Mouse (Mus musculus): ENCODE data around the gene Ift88. TPM values are rescaled to one million over a fixed set of nuclear protein-coding genes. Genes with fewer than 3 reads are reported as not detected.
"Not testable (repeated sequence)": the region's sequence is repeated elsewhere in the genome, so short reads cannot be mapped to it uniquely, and the experiment has no call there.

Gene Ift88
- polyA plus RNA-seq, 1 experiment from 2014 or later = 16.9 TPM

DNA sequence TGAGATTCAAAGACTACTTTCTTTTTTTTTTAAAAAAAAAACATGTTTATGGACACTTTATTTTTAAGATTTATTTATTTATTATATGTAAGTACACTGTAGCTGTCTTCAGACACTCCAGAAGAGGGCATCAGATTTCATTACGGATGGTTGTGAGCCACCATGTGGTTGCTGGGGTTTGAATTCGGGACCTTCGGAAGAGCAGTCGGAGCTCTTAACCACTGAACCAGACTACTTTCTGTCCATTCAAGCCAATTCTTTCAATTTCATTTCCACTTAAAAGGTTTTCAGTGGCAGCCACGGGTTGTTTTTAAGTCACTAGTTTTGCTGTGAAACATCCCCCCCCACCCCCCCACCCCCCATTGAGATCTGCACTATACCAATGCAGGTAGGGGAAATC, 36.5 kb downstream of the Ift88 start:
- DNase-seq (ENCODE audit: low spot score); H3K9me3 ChIP-seq (replicated peaks; ENCODE audit: control insufficient read depth, low read length): not testable (repeated sequence)
- 71% methylated on average over 5 of the region's 5 CpGs for WGBS

GRCm38 (mm10) chr14:57462871-57463270, 39.0 kb downstream of the Ift88 start:
- Histone ChIP-seq H3K9ac (replicated peaks; ENCODE audit: low read length) (no peak overlapping the region), H3K4me1 (ENCODE audit: control insufficient read depth, insufficient read depth, low read length) (no peaks in the 10 kb centered on the region), H3K27me3 (ENCODE audit: control insufficient read depth, insufficient read depth, low read length) (no peaks in the 10 kb centered on the region), H3K4me2 (ENCODE audit: low read depth, low read length) (no peak overlapping the region), H3K9me3 (replicated peaks; ENCODE audit: control insufficient read depth, low read length) (no peaks in the 10 kb centered on the region), H3K4me3 (ENCODE audit: low read depth, low read length) (no peak overlapping the region), H3K27ac (replicated peaks; ENCODE audit: low read depth, low read length) (no peak overlapping the region), H3K36me3 (replicated peaks; ENCODE audit: control insufficient read depth, insufficient read depth, low read depth, low read length) (no peaks in the 10 kb centered on the region)
- 89% methylated on average over 5 of the region's 5 CpGs for WGBS
- no peak for DNase-seq (ENCODE audit: low spot score)
- no peak for ATAC-seq (replicated peaks; ENCODE audit: insufficient number of reproducible peaks, low FRiP score, low TSS enrichment, low read depth)

More for the DNA sequence above, 36.5 kb downstream of the Ift88 start:
- not testable (repeated sequence) for H3K27me3 ChIP-seq (ENCODE audit: control insufficient read depth, insufficient read depth, low read length); H3K9ac ChIP-seq (replicated peaks; ENCODE audit: low read length); H3K36me3 ChIP-seq (replicated peaks; ENCODE audit: control insufficient read depth, insufficient read depth, low read depth, low read length); H3K4me3 ChIP-seq (ENCODE audit: low read depth, low read length); H3K4me2 ChIP-seq (ENCODE audit: low read depth, low read length); H3K27ac ChIP-seq (replicated peaks; ENCODE audit: low read depth, low read length); H3K4me1 ChIP-seq (ENCODE audit: control insufficient read depth, insufficient read depth, low read length); ATAC-seq (replicated peaks; ENCODE audit: insufficient number of reproducible peaks, low FRiP score, low TSS enrichment, low read depth)

DNA sequence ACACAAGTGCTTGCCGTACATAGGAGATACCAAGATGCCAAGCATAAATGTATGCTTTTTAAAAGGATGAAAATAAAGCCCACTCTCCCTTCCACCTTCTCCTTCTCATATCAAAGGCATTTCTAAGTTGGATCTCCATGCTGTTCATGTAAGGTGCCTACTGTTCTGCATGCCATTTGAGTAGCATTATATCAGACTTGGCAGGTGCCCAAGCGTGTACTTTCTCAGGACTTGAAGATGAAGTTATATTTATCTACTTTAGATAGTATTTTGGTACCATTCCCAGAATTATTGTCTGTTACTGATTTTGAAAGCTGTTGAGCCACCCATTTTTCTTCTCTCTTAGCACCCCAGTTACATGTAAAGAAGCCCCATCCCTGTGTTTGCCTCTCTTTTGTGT, 51.2 kb downstream of the Ift88 start:
- Histone ChIP-seq H3K36me3 (replicated peaks; ENCODE audit: control insufficient read depth, insufficient read depth, low read depth, low read length) (no peaks in the 10 kb centered on the region), H3K27ac (replicated peaks; ENCODE audit: low read depth, low read length) (no peak overlapping the region), H3K27me3 (ENCODE audit: control insufficient read depth, insufficient read depth, low read length) (no peaks in the 10 kb centered on the region), H3K4me3 (ENCODE audit: low read depth, low read length) (no peak overlapping the region), H3K4me2 (ENCODE audit: low read depth, low read length) (no peak overlapping the region), H3K4me1 (ENCODE audit: control insufficient read depth, insufficient read depth, low read length) (no peaks in the 10 kb centered on the region), H3K9me3 (replicated peaks; ENCODE audit: control insufficient read depth, low read length) (no peaks in the 10 kb centered on the region), H3K9ac (replicated peaks; ENCODE audit: low read length) (no peak overlapping the region)
- no peak for ATAC-seq (replicated peaks; ENCODE audit: insufficient number of reproducible peaks, low FRiP score, low TSS enrichment, low read depth)
- DNase-seq (ENCODE audit: low spot score) = no peak
- WGBS = 88% methylated on average over 2 of the region's 2 CpGs

GRCm38 (mm10) chr14:57482262-57482661, 58.4 kb downstream of the Ift88 start:
- H3K4me3 ChIP-seq (ENCODE audit: low read depth, low read length) = no peak overlapping the region
- no peaks in the 10 kb centered on the region for H3K27me3 ChIP-seq (ENCODE audit: control insufficient read depth, insufficient read depth, low read length)
- no peak overlapping the region for H3K4me2 ChIP-seq (ENCODE audit: low read depth, low read length)
- H3K4me1 ChIP-seq (ENCODE audit: control insufficient read depth, insufficient read depth, low read length) = no peaks in the 10 kb centered on the region
- DNase-seq (ENCODE audit: low spot score) (no peak), ATAC-seq (replicated peaks; ENCODE audit: insufficient number of reproducible peaks, low FRiP score, low TSS enrichment, low read depth) (no peak)
- H3K36me3 ChIP-seq (replicated peaks; ENCODE audit: control insufficient read depth, insufficient read depth, low read depth, low read length) = no peaks in the 10 kb centered on the region
- WGBS = 85% methylated on average over 2 of the region's 2 CpGs
- no peak overlapping the region for H3K27ac ChIP-seq (replicated peaks; ENCODE audit: low read depth, low read length)
- H3K9me3 ChIP-seq (replicated peaks; ENCODE audit: control insufficient read depth, low read length) = no peaks in the 10 kb centered on the region
- H3K9ac ChIP-seq (replicated peaks; ENCODE audit: low read length) = no peak overlapping the region

- H3K4me2 ChIP-seq (ENCODE audit: low read depth, low read length) = no peak overlapping the region
- H3K4me3 ChIP-seq (ENCODE audit: low read depth, low read length) = no peak overlapping the region
These were observed 60.3 kb downstream of the Ift88 start for GRCm38 (mm10) chr14:57484183-57484582.

DNA sequence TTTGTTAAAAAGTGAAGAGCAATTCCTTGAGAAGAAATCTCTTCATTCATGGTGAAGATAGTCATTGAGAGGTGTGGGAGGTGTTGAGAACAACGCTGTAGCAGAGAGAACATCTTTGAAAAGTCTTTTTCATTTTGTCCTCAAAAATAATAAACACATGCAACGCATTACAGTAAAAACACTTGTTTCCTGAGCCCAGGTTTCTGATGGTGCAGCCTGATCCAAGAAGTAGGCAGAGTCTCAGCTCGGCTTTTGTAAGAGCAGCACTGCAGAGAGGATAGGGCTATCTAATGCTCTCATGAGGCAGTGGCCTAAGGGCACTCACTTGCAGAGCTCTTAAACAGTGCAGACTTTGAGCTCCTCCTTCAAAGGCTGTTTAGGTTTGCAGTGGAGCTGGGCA, 65.8 kb downstream of the Ift88 start:
- 59% methylated on average over 3 of the region's 3 CpGs for WGBS
- no peak overlapping the region for H3K27ac ChIP-seq (replicated peaks; ENCODE audit: low read depth, low read length)
- H3K9ac ChIP-seq (replicated peaks; ENCODE audit: low read length) = no peak overlapping the region
- no peak overlapping the region for H3K4me3 ChIP-seq (ENCODE audit: low read depth, low read length)
- no peak for ATAC-seq (replicated peaks; ENCODE audit: insufficient number of reproducible peaks, low FRiP score, low TSS enrichment, low read depth)
- no peaks in the 10 kb centered on the region for H3K9me3 ChIP-seq (replicated peaks; ENCODE audit: control insufficient read depth, low read length)
- no peaks in the 10 kb centered on the region for H3K36me3 ChIP-seq (replicated peaks; ENCODE audit: control insufficient read depth, insufficient read depth, low read depth, low read length)
- no peak overlapping the region for H3K4me2 ChIP-seq (ENCODE audit: low read depth, low read length)
- no peaks in the 10 kb centered on the region for H3K27me3 ChIP-seq (ENCODE audit: control insufficient read depth, insufficient read depth, low read length)
- DNase-seq (ENCODE audit: low spot score) = peak; percentile 6
- no peaks in the 10 kb centered on the region for H3K4me1 ChIP-seq (ENCODE audit: control insufficient read depth, insufficient read depth, low read length)

More at GRCm38 (mm10) chr14:57484183-57484582, 60.3 kb downstream of the Ift88 start:
- 95% methylated on average over 6 of the region's 6 CpGs for WGBS
- no peak for ATAC-seq (replicated peaks; ENCODE audit: insufficient number of reproducible peaks, low FRiP score, low TSS enrichment, low read depth)
- Histone ChIP-seq H3K27me3 (ENCODE audit: control insufficient read depth, insufficient read depth, low read length) (no peaks in the 10 kb centered on the region), H3K4me1 (ENCODE audit: control insufficient read depth, insufficient read depth, low read length) (no peaks in the 10 kb centered on the region), H3K9me3 (replicated peaks; ENCODE audit: control insufficient read depth, low read length) (no peaks in the 10 kb centered on the region), H3K36me3 (replicated peaks; ENCODE audit: control insufficient read depth, insufficient read depth, low read depth, low read length) (no peaks in the 10 kb centered on the region), H3K9ac (replicated peaks; ENCODE audit: low read length) (no peak overlapping the region), H3K27ac (replicated peaks; ENCODE audit: low read depth, low read length) (no peak overlapping the region)
- DNase-seq (ENCODE audit: low spot score) = no peak

GRCm38 (mm10) chr14:57493840-57494239, 70.0 kb downstream of the Ift88 start:
- Histone ChIP-seq H3K9ac (replicated peaks; ENCODE audit: low read length) (no peak overlapping the region), H3K4me2 (ENCODE audit: low read depth, low read length) (no peak overlapping the region), H3K27ac (replicated peaks; ENCODE audit: low read depth, low read length) (no peak overlapping the region), H3K36me3 (replicated peaks; ENCODE audit: control insufficient read depth, insufficient read depth, low read depth, low read length) (no peaks in the 10 kb centered on the region), H3K9me3 (replicated peaks; ENCODE audit: control insufficient read depth, low read length) (no peaks in the 10 kb centered on the region), H3K4me3 (ENCODE audit: low read depth, low read length) (no peak overlapping the region), H3K27me3 (ENCODE audit: control insufficient read depth, insufficient read depth, low read length) (no peaks in the 10 kb centered on the region), H3K4me1 (ENCODE audit: control insufficient read depth, insufficient read depth, low read length) (no peaks in the 10 kb centered on the region)
- DNase-seq (ENCODE audit: low spot score) (no peak), ATAC-seq (replicated peaks; ENCODE audit: insufficient number of reproducible peaks, low FRiP score, low TSS enrichment, low read depth) (no peak)
- WGBS = 90% methylated on average over 2 of the region's 2 CpGs

DNA sequence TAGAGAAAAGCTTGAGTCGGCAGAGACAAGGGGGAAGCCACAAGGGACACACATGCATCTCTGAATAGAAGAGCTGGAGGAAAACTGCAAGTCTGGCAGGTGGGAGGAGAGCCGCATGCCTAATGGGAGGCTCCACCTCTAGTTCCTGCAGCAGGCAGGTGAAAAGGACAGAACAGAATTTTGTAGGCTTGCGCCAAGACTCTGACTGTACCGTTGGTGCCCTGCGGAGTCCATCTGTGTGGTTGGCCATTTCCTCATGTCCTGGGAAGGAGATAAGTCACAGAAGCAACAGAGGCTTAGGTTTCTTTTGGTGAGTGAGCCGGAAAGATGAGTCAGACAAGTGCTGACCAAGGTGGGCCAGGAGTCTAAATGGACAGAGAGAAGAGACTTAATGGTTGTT, 79.9 kb downstream of the Ift88 start:
- Histone ChIP-seq H3K4me1 (ENCODE audit: control insufficient read depth, insufficient read depth, low read length) (no peaks in the 10 kb centered on the region), H3K36me3 (replicated peaks; ENCODE audit: control insufficient read depth, insufficient read depth, low read depth, low read length) (no peaks in the 10 kb centered on the region), H3K27me3 (ENCODE audit: control insufficient read depth, insufficient read depth, low read length) (no peaks in the 10 kb centered on the region), H3K4me3 (ENCODE audit: low read depth, low read length) (no peak overlapping the region), H3K9ac (replicated peaks; ENCODE audit: low read length) (no peak overlapping the region), H3K27ac (replicated peaks; ENCODE audit: low read depth, low read length) (no peak overlapping the region), H3K9me3 (replicated peaks; ENCODE audit: control insufficient read depth, low read length) (no peaks in the 10 kb centered on the region), H3K4me2 (ENCODE audit: low read depth, low read length) (no peak overlapping the region)
- WGBS = 81% methylated on average over 6 of the region's 6 CpGs
- DNase-seq (ENCODE audit: low spot score) (no peak), ATAC-seq (replicated peaks; ENCODE audit: insufficient number of reproducible peaks, low FRiP score, low TSS enrichment, low read depth) (no peak)
